24 mouse cellular contexts compared by ENCODE assay signal in genomic region chr14:30018463-30018801, GRCm38 (mm10). TPM values are rescaled to one million over a fixed set of nuclear protein-coding genes. Genes with fewer than 3 reads are reported as not detected.
DNase-seq lines count a peak whose midpoint lies in the region; TF ChIP-seq lines count a peak whose summit lies in the region.
"Had no signal": no experiment of that assay in that cellular context is flagged by ENCODE, and none has a peak within 500 bp of the region (broad histone marks: within the 10 kb centered on the region; RNA-seq: fewer than 3 reads in every experiment).

No protein-coding gene starts in this region.

- no peak for TF ChIP-seq CTCF in kidney, adult 2 months (conservative IDR thresholded peaks at IDR 0.05; ENCODE audit: insufficient read depth, insufficient read length, low read depth, low read length)

- DNase-seq in gastrocnemius, postnatal 25 days: peak; percentile 19
- no peak for DNase-seq in gastrocnemius, adult 18-20 months (ENCODE audit: low spot score)
- peak; percentile 83 for DNase-seq in kidney, adult 2 months
- no peak for DNase-seq in kidney, postnatal 10 days
- peak; percentile 27 for DNase-seq in adipocyte (ENCODE audit: low spot score)
- DNase-seq in right cerebral cortex, postnatal 10 days (ENCODE audit: low spot score in 2 of 2): no peak
- DNase-seq: B cell, adult 2 months; cerebellum, adult 8-10 months; cerebellum, postnatal 25 days; heart, postnatal 14 days; lung, adult 18-20 months; lung, postnatal 4 days; thymus, postnatal 4 days had no signal

- no peaks in the 10 kb centered on the region for H3K36me3 ChIP-seq in kidney, adult 2 months (ENCODE audit: control insufficient read depth, insufficient read depth, low read length)
- H3K36me3 ChIP-seq: embryonic facial prominence, embryonic 10.5 days; embryonic facial prominence, embryonic 15.5 days; limb, embryonic 13.5 days; liver, embryonic 12.5 days; midbrain, embryonic 12.5 days; neural tube, embryonic 12.5 days had no signal

- H3K4me3 ChIP-seq in kidney, adult 2 months (ENCODE audit: insufficient read depth, low read depth, low read length): no peak overlapping the region
- H3K4me3 ChIP-seq in brown adipose tissue, adult 24 weeks (ENCODE audit: insufficient read depth, low read depth, low read length): no peak overlapping the region
- H3K4me3 ChIP-seq: embryonic facial prominence, embryonic 10.5 days; embryonic facial prominence, embryonic 15.5 days; forebrain, embryonic 13.5 days; limb, embryonic 13.5 days; liver, embryonic 12.5 days; megakaryocyte, embryonic 14.5 days; midbrain, embryonic 12.5 days; myocyte; neural tube, embryonic 12.5 days had no signal

- peak overlapping the region; percentile 98 for H3K27ac ChIP-seq in kidney, adult 2 months (ENCODE audit: insufficient read depth, low read depth, low read length)
- peak overlapping the region; percentile 90 for H3K27ac ChIP-seq in brown adipose tissue, adult 24 weeks (replicated peaks; ENCODE audit: low read depth, low read length)
- H3K27ac ChIP-seq: embryonic facial prominence, embryonic 10.5 days; embryonic facial prominence, embryonic 15.5 days; forebrain, embryonic 13.5 days; limb, embryonic 13.5 days; liver, embryonic 12.5 days; midbrain, embryonic 12.5 days; neural tube, embryonic 12.5 days had no signal

- no peaks in the 10 kb centered on the region for H3K27me3 ChIP-seq in kidney, adult 2 months (replicated peaks; ENCODE audit: control insufficient read depth, insufficient read depth, low read length)
- H3K27me3 ChIP-seq: embryonic facial prominence, embryonic 15.5 days; forebrain, embryonic 13.5 days; limb, embryonic 13.5 days; liver, embryonic 12.5 days; midbrain, embryonic 12.5 days; neural tube, embryonic 12.5 days had no signal

- 47% methylated on average over 4 of the region's 4 CpGs for WGBS in kidney, adult 2 months

- H3K4me1 ChIP-seq in kidney, adult 2 months (ENCODE audit: control insufficient read depth, insufficient read depth, low read length): peaks cover 66% of the 10 kb centered on the region
- H3K4me1 ChIP-seq in brown adipose tissue, adult 24 weeks (ENCODE audit: control insufficient read depth, insufficient read depth, insufficient read length, low read length): peaks cover 31% of the 10 kb centered on the region
- H3K4me1 ChIP-seq: embryonic facial prominence, embryonic 15.5 days; forebrain, embryonic 13.5 days; limb, embryonic 13.5 days; liver, embryonic 12.5 days; midbrain, embryonic 12.5 days; neural tube, embryonic 12.5 days had no signal

- TF ChIP-seq POLR2A in kidney, adult 2 months (IDR thresholded peaks at IDR 0.05; ENCODE audit: low read depth, low read length): no peak

RNA-seq across cellular contexts. Expression of gene Chdh, which starts 9.6 kb away (rescaled TPM):
- 1 to 10 TPM in 1 of 2 experiments, under 1 TPM in 1; 0.18 to 1.3 TPM for total RNA-seq in gastrocnemius, postnatal 25 days (2021)
- total RNA-seq in gastrocnemius, adult 18-20 months (2021): under 1 TPM; 0.36 to 0.37 TPM
- polyA plus RNA-seq in kidney, adult 2 months (2012; rRNA removed): 112 and 135 TPM in 2 replicates
- 26.0 and 28.5 TPM in 2 replicates for polyA plus RNA-seq in brown adipose tissue, adult 24 weeks (2012; ENCODE audit: insufficient read depth, insufficient read length, missing spikeins)
- polyA plus RNA-seq: hindbrain, embryonic 11.5 days; myocyte had no signal

RNA-seq across cellular contexts. Expression of gene Il17rb, which starts 9.7 kb away (rescaled TPM):
- under 1 TPM in 1 of 2 experiments, not detected in 1; 0.19 TPM for total RNA-seq in gastrocnemius, postnatal 25 days (2021)
- total RNA-seq in gastrocnemius, adult 18-20 months (2021): under 1 TPM in 1 of 2 experiments, not detected in 1; 0.09 TPM
- polyA plus RNA-seq in kidney, adult 2 months (2012; rRNA removed): 6.7 and 7.3 TPM in 2 replicates
- polyA plus RNA-seq in brown adipose tissue, adult 24 weeks (2012; ENCODE audit: insufficient read depth, insufficient read length, missing spikeins): 1.1 and 1.8 TPM in 2 replicates

RNA-seq across cellular contexts. Expression of gene Actr8, which starts 40.3 kb away (rescaled TPM):
- total RNA-seq in gastrocnemius, postnatal 25 days (2021): 10 to 100 TPM; 28.1 to 29.8 TPM
- 10 to 100 TPM; 31.1 to 33.4 TPM for total RNA-seq in gastrocnemius, adult 18-20 months (2021)
- polyA plus RNA-seq in kidney, adult 2 months (2012; rRNA removed): 20.1 and 22.2 TPM in 2 replicates
- polyA plus RNA-seq in brown adipose tissue, adult 24 weeks (2012; ENCODE audit: insufficient read depth, insufficient read length, missing spikeins): 22.8 and 29.2 TPM in 2 replicates

RNA-seq across cellular contexts. Expression of gene Selenok, which starts 50.3 kb away (rescaled TPM):
- 10 to 100 TPM; 61.2 to 65.4 TPM for total RNA-seq in gastrocnemius, postnatal 25 days (2021)
- total RNA-seq in gastrocnemius, adult 18-20 months (2021): 10 to 100 TPM; 74.9 to 96.6 TPM
- polyA plus RNA-seq in kidney, adult 2 months (2012; rRNA removed): 49.4 and 68.3 TPM in 2 replicates
- polyA plus RNA-seq in brown adipose tissue, adult 24 weeks (2012; ENCODE audit: insufficient read depth, insufficient read length, missing spikeins): 242 and 250 TPM in 2 replicates

Comparison
In these comparisons a context has a peak if more than half of its experiments do, and no peak if none do; other contexts are left out.
1. DNase-seq: peak in gastrocnemius, postnatal 25 days (single experiment), kidney, adult 2 months (single experiment) and adipocyte (single experiment); none in gastrocnemius, adult 18-20 months (single experiment), kidney, postnatal 10 days (single experiment) and right cerebral cortex, postnatal 10 days (0 of 2).